Mouse (Mus musculus) heart, postnatal 0 days (tissue): ENCODE results near the gene Cnnm3. TPM values are rescaled to one million over a fixed set of nuclear protein-coding genes. Genes with fewer than 3 reads are reported as not detected.
A peak's percentile ranks its signal among the peaks of the same experiment; 100 is the strongest.

Experiments
- ATAC-seq: fragments of 200-750 bp; cut with Nextera tagmentation; 2 replicates; pipeline ENCODE4 v1.8.0; 2017; ENCODE audit warnings: low read depth, moderate number of reproducible peaks, moderate library complexity; ENCODE audit not compliant: insufficient read depth
- DNase-seq: peaks from one replicate; pipeline ENCODE4 v3.0.0-alpha.2; 2016; ENCODE audit warnings: low spot score
- H3K27ac ChIP-seq: fragments of 300-500 bp; sonication (generic); 2 replicates; pipeline ENCODE4 v1.5.1; 2014; ENCODE audit warnings: low read depth, mild to moderate bottlenecking
- H3K27me3 ChIP-seq: fragments of 300-500 bp; sonication (generic); 2 replicates; pipeline ENCODE4 v1.6.1; 2014; ENCODE audit warnings: low read length, mixed read lengths; ENCODE audit not compliant: control insufficient read depth, insufficient read depth
- H3K36me3 ChIP-seq: fragments of 300-500 bp; sonication (generic); replicated peaks from 2 replicates; pipeline ENCODE4 v1.6.1; 2014; ENCODE audit warnings: low read length, mixed read lengths; ENCODE audit not compliant: control insufficient read depth, insufficient read depth
- H3K4me1 ChIP-seq: fragments of 300-500 bp; sonication (generic); 2 replicates; pipeline ENCODE4 v1.6.1; 2014; ENCODE audit warnings: antibody characterized with exemption; ENCODE audit not compliant: control insufficient read depth, insufficient read depth
- H3K4me2 ChIP-seq: fragments of 300-500 bp; sonication (generic); 2 replicates; pipeline ENCODE4 v1.6.1; 2014; ENCODE audit warnings: low read depth, mild to moderate bottlenecking, low read length, moderate library complexity
- H3K4me3 ChIP-seq: fragments of 300-500 bp; sonication (generic); 2 replicates; pipeline ENCODE4 v1.5.1; 2014; ENCODE audit warnings: low read depth, low read length
- H3K9ac ChIP-seq: fragments of 300-500 bp; sonication (generic); replicated peaks from 2 replicates; pipeline ENCODE4 v1.6.1; 2014; ENCODE audit warnings: low read depth, low read length, mixed read lengths
- H3K9me3 ChIP-seq: fragments of 300-500 bp; sonication (generic); replicated peaks from 2 replicates; pipeline ENCODE4 v1.6.1; 2016; ENCODE audit warnings: low read length; ENCODE audit not compliant: control insufficient read depth
- CTCF ChIP-seq: IDR thresholded peaks from 2 replicates; pipeline ENCODE4 v1.5.1; 2016; ENCODE audit warnings: antibody characterized with exemption, control low read depth, low read depth
- EP300 ChIP-seq: IDR thresholded peaks from 2 replicates; pipeline ENCODE4 v1.6.1; 2016; ENCODE audit warnings: antibody characterized with exemption, low read depth
- WGBS: fragments of 180-500 bp; shearing (Covaris S2); extraction: QIAGEN DNeasy Blood & Tissue Kit; methylation state at CpG from one replicate; pipeline ENCODE4 v1.1.7; 2014; 5-methylcytosine and 5-hydroxymethylcytosine counted together
- polyA plus RNA-seq: library from polyadenylated mRNA; unstranded; fragments of >200 nt; fragmentation: Nextera tagmentation; extraction: Ambion mirVana; gene quantifications from 2 replicates; pipeline ENCODE4 v1.2.1, GENCODE M21; 2015
- total RNA-seq: library from RNA; depleted of rRNA; stranded (reverse); fragments of >200 nt; gene quantifications from 2 replicates; pipeline ENCODE4 v1.2.3, GENCODE M21; 2014; ENCODE audit warnings: low replicate concordance

Gene Cnnm3
- total and polyA plus RNA-seq, 2 experiments from 2014 or later, result 2.0 to 21.4 TPM

DNA sequence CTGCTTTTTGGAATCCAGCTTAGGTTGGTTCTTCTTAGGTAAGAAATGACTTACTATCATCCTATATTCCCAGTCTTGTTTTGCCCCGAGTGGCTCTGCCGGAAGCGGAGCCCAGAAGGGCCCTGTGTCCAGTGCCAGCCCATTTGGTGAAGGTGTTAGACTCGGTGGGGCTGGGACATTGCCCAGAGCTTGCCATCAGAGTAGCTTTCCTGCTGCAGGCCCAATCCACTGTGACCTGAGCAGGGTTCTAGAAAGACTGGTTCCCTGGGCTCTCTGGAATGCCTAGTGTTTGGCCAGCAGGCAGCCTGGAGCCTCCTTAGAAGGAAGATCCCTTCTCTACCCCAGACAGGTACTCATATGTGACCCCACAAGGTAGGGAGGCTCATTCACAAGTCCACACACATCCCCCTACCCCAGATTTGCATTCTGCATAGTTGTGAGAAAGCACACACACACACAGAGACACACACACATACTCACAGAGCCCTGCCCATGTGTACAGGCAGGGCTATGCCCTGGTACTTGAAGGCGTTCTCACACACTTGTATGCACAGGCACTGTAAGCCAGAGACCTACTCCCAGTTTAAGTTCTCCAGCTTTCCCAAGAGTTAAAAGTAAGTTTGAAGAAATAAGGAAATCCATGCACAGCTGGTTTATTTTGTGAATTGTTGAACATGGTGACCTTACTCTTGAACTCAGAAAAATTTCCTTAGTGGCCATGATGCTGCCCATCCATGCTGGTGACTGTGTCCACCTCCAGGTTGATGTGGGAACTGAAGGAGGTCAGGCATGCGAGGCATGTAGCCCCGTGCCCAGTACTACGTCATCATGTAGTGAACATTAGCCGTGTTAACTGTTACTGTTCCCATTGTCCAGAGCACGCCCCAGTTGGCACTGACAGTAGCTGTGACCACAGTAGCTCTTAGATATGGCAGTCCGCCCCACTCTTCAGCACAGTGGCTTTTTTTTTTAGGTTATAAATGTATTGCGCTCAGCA is 31.5 kb upstream of the Cnnm3 start:
- no peaks in the 10 kb centered on the region for H3K9me3 ChIP-seq
- ATAC-seq (peak; percentile 58), DNase-seq (no peak)
- H3K4me2 ChIP-seq, result no peak overlapping the region
- TF ChIP-seq CTCF, result no peak
- TF ChIP-seq EP300, result no peak
- H3K27ac ChIP-seq, result no peak overlapping the region
- H3K4me1 ChIP-seq, result peaks cover 6% of the 10 kb centered on the region; the same call in 1 of the 2 replicates
- no peaks in the 10 kb centered on the region for H3K27me3 ChIP-seq
- H3K4me3 ChIP-seq, result no peak overlapping the region
- H3K9ac ChIP-seq, result no peak overlapping the region
- WGBS, result 68% methylated on average over 12 of the region's 12 CpGs
- no peaks in the 10 kb centered on the region for H3K36me3 ChIP-seq

DNA sequence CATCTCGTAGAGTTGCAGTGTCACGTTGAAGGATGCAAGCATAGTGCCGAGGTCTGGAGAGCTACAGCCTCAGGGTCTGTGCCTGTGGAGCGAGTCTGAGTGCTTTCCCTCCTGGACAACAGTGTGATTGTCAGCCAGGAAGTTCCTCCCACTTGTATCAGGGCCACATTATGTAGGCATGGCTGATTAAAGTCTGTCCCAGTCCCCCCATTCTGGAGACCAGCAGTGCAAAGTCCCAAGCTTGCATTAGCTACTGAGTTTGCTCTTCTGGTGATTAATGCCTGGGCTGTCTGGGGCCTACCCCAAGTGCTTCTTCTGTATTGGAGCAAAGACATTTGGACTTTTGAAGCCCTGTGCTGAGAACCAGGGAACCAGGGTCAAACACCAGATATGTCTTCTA is 27.8 kb upstream of the Cnnm3 start:
- Histone ChIP-seq H3K4me2 (no peak overlapping the region), H3K36me3 (no peaks in the 10 kb centered on the region), H3K4me1 (no peaks in the 10 kb centered on the region), H3K27ac (no peak overlapping the region), H3K9me3 (no peaks in the 10 kb centered on the region), H3K27me3 (no peaks in the 10 kb centered on the region), H3K9ac (no peak overlapping the region), H3K4me3 (no peak overlapping the region)
- DNase-seq, result no peak
- 74% methylated on average over 4 of the region's 4 CpGs for WGBS
- no peak for TF ChIP-seq EP300
- TF ChIP-seq CTCF, result no peak
- no peak for ATAC-seq

DNA sequence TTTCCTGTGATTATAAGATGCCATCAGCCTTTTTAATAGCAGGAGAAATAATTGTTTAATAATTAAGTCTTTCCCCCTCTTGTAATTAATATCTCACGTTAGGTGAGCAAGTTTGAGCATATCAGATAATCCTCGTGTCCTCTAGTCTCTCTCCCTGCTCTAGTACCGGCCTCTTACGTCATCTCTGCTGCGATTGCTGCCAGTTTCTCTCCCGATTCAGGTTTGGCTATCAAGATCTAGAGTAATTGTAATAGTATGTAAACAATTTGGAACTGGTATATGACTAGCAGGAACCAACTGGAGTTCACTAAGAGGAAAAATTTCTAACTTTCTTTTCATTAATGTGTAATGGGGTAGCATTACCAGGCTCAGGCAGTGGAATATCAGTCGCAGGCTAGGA is 26.6 kb upstream of the Cnnm3 start:
- H3K4me2 ChIP-seq, result no peak overlapping the region
- no peak overlapping the region for H3K4me3 ChIP-seq
- no peak overlapping the region for H3K9ac ChIP-seq
- H3K27me3 ChIP-seq, result no peaks in the 10 kb centered on the region
- no peaks in the 10 kb centered on the region for H3K9me3 ChIP-seq
- WGBS, result 49% methylated on average over 7 of the region's 7 CpGs
- no peak overlapping the region for H3K27ac ChIP-seq
- no peak for DNase-seq
- ATAC-seq, result no peak
- no peaks in the 10 kb centered on the region for H3K36me3 ChIP-seq
- TF ChIP-seq CTCF, result no peak
- TF ChIP-seq EP300, result no peak
- no peaks in the 10 kb centered on the region for H3K4me1 ChIP-seq

DNA sequence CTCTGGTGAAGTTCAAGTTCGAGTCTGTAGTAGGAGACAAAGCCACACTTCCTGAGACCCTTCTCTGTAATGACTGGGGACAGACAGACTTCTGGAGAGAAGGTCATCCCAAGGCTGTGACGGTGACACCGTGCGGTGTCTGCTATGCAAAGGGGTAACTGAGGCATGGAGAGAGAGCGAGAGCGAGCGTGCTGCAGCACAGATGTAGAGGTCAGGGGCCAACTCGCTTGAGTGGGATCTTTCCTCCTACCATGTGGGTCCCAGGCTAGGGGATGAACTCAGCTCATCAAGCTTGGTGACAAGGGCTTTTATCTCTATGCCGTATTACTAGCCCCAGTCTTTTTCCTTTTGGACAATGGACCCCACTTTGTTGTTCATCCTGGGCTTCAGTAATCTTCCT is 24.6 kb upstream of the Cnnm3 start:
- ATAC-seq (no peak), DNase-seq (no peak)
- Histone ChIP-seq H3K27me3 (no peaks in the 10 kb centered on the region), H3K9me3 (no peaks in the 10 kb centered on the region), H3K36me3 (no peaks in the 10 kb centered on the region), H3K4me2 (no peak overlapping the region), H3K9ac (no peak overlapping the region), H3K27ac (no peak overlapping the region), H3K4me1 (0 out of 2 replicates have a peak, but pooled peaks cover 3% of the 10 kb centered on the region), H3K4me3 (no peak overlapping the region)
- 88% methylated on average over 9 of the region's 9 CpGs for WGBS
- no peak for TF ChIP-seq CTCF
- no peak for TF ChIP-seq EP300

DNA sequence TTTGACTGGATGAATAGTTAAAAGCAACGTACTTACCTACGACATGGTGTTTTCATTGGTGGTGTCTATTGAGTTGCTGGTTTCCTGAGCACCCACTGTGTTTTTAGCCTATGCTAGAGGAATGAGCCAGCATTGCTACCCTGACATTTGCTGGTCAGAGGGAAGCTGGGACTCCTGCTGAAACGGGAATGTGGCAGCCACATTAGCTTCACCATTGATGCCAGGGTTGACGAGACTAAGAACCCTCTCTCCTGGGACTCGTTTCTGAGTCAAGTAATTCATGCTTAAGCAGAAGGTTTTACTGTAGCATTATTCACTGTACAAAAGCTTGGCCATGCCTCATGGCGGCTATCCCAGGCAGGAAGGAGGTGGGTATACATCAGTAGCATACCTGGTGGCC is 22.0 kb upstream of the Cnnm3 start:
- no peaks in the 10 kb centered on the region for H3K36me3 ChIP-seq
- H3K4me1 ChIP-seq, result peaks cover 10% of the 10 kb centered on the region; the same call in 1 of the 2 replicates
- no peaks in the 10 kb centered on the region for H3K9me3 ChIP-seq
- 79% methylated on average over 6 of the region's 6 CpGs for WGBS
- TF ChIP-seq CTCF (no peak), EP300 (no peak)
- H3K27ac ChIP-seq, result no peak overlapping the region
- ATAC-seq, result no peak
- no peaks in the 10 kb centered on the region for H3K27me3 ChIP-seq
- H3K4me2 ChIP-seq, result no peak overlapping the region
- no peak overlapping the region for H3K4me3 ChIP-seq
- DNase-seq, result no peak
- H3K9ac ChIP-seq, result no peak overlapping the region
